Mouse (Mus musculus) macrophage (primary cell): ENCODE measurements around the gene Setd7. TPM values are rescaled to one million over a fixed set of nuclear protein-coding genes. Genes with fewer than 3 reads are reported as not detected.

ENCODE experiments used
- H3K27ac ChIP-seq: fragments of 350-480 bp; formaldehyde crosslinking; 2 replicates; pipeline ENCODE4 v1.9.0; 2021
- H3K36me3 ChIP-seq: fragments of 350-480 bp; formaldehyde crosslinking; 2 replicates; pipeline ENCODE4 v1.9.0; 2021; ENCODE audit errors: inconsistent target
- H3K4me3 ChIP-seq: fragments of 350-480 bp; formaldehyde crosslinking; 2 replicates; pipeline ENCODE4 v1.9.0; 2021; ENCODE audit errors: inconsistent target
- H3K79me2 ChIP-seq: fragments of 350-480 bp; formaldehyde crosslinking; 2 replicates; pipeline ENCODE4 v1.9.0; 2021; ENCODE audit errors: inconsistent target
- whole genome bisulfite sequencing: methylation state at CpG from one replicate; pipeline ENCODE4 v1.1.7; 2026; ENCODE audit warnings: inconsistent platforms; ENCODE audit not compliant: missing documents; 5-methylcytosine and 5-hydroxymethylcytosine counted together
- polyA plus RNA-seq: library from polyadenylated mRNA; stranded (reverse); fragments of 250-400 nt; gene quantifications from 3 replicates; pipeline ENCODE4 v1.2.4, GENCODE M21; 2018; ENCODE audit warnings: inconsistent platforms

Gene Setd7
- polyA plus RNA-seq, 1 experiment from 2014 or later = 17.9 TPM

- H3K4me3 ChIP-seq = no peak overlapping the region
- H3K79me2 ChIP-seq = peaks cover 44% of the 10 kb centered on the region
- H3K27ac ChIP-seq = no peak overlapping the region
- H3K36me3 ChIP-seq = peaks cover 13% of the 10 kb centered on the region; the same call in 1 of the 2 replicates
- WGBS = 89% methylated on average over 17 of the region's 17 CpGs
These were observed 11.6 kb downstream of the Setd7 start for GRCm38 (mm10) chr3:51548987-51549579.

- Histone ChIP-seq H3K4me3 (no peak overlapping the region), H3K27ac (no peak overlapping the region), H3K36me3 (peaks cover 16% of the 10 kb centered on the region), H3K79me2 (peaks cover 29% of the 10 kb centered on the region)
- whole genome bisulfite sequencing = 92% methylated on average over 6 of the region's 6 CpGs
These were observed 13.1 kb downstream of the Setd7 start for GRCm38 (mm10) chr3:51547577-51547976.

- H3K36me3 ChIP-seq = peaks cover 35% of the 10 kb centered on the region
- no peaks in the 10 kb centered on the region for H3K79me2 ChIP-seq
- H3K4me3 ChIP-seq = no peak overlapping the region
- WGBS = 94% methylated on average over 19 of the region's 19 CpGs
- H3K27ac ChIP-seq = no peak overlapping the region
These were observed 16.1 kb downstream of the Setd7 start for GRCm38 (mm10) chr3:51544442-51545128.

- H3K79me2 ChIP-seq = no peaks in the 10 kb centered on the region
- no peak overlapping the region for H3K4me3 ChIP-seq
- H3K27ac ChIP-seq = no peak overlapping the region
- H3K36me3 ChIP-seq = peaks cover 46% of the 10 kb centered on the region
- 96% methylated on average over 9 of the region's 9 CpGs for WGBS
These were observed 20.0 kb downstream of the Setd7 start for GRCm38 (mm10) chr3:51540659-51541058.

- H3K27ac ChIP-seq = no peak overlapping the region
- WGBS = 56% methylated on average over 15 of the region's 15 CpGs
- H3K36me3 ChIP-seq = peaks cover 52% of the 10 kb centered on the region
- no peak overlapping the region for H3K4me3 ChIP-seq
- H3K79me2 ChIP-seq = no peaks in the 10 kb centered on the region
These were observed 20.9 kb downstream of the Setd7 start for GRCm38 (mm10) chr3:51539567-51540408.

GRCm38 (mm10) chr3:51534013-51534412 lies 26.7 kb downstream of the Setd7 start:
- peaks cover 82% of the 10 kb centered on the region for H3K36me3 ChIP-seq
- 93% methylated on average over 9 of the region's 9 CpGs for WGBS

GRCm38 (mm10) chr3:51533573-51533972 lies 27.1 kb downstream of the Setd7 start:
- Histone ChIP-seq H3K27ac (no peak overlapping the region), H3K79me2 (no peaks in the 10 kb centered on the region), H3K4me3 (no peak overlapping the region), H3K36me3 (peaks cover 82% of the 10 kb centered on the region)
- WGBS = 98% methylated on average over 5 of the region's 5 CpGs

More at GRCm38 (mm10) chr3:51534013-51534412, 26.7 kb downstream of the Setd7 start:
- Histone ChIP-seq H3K27ac (no peak overlapping the region), H3K4me3 (no peak overlapping the region), H3K79me2 (no peaks in the 10 kb centered on the region)

GRCm38 (mm10) chr3:51532282-51532620 lies 28.4 kb downstream of the Setd7 start:
- Histone ChIP-seq H3K79me2 (no peaks in the 10 kb centered on the region), H3K27ac (no peak overlapping the region), H3K36me3 (peaks cover 77% of the 10 kb centered on the region), H3K4me3 (no peak overlapping the region)
- WGBS = 96% methylated on average over 5 of the region's 5 CpGs

GRCm38 (mm10) chr3:51531473-51532281 lies 29.0 kb downstream of the Setd7 start:
- Histone ChIP-seq H3K27ac (no peak overlapping the region), H3K36me3 (peaks cover 83% of the 10 kb centered on the region), H3K4me3 (no peak overlapping the region), H3K79me2 (no peaks in the 10 kb centered on the region)
- WGBS = 98% methylated on average over 13 of the region's 13 CpGs

GRCm38 (mm10) chr3:51526891-51527290 lies 33.8 kb downstream of the Setd7 start:
- H3K79me2 ChIP-seq = no peaks in the 10 kb centered on the region
- 98% methylated on average over 13 of the region's 13 CpGs for WGBS
- no peak overlapping the region for H3K4me3 ChIP-seq
- H3K27ac ChIP-seq = no peak overlapping the region
- peaks cover 87% of the 10 kb centered on the region for H3K36me3 ChIP-seq

- Histone ChIP-seq H3K79me2 (no peaks in the 10 kb centered on the region), H3K4me3 (no peak overlapping the region), H3K27ac (no peak overlapping the region), H3K36me3 (peaks cover 84% of the 10 kb centered on the region)
- 96% methylated on average over 15 of the region's 16 CpGs for WGBS
These were observed 35.4 kb downstream of the Setd7 start for GRCm38 (mm10) chr3:51525186-51525785.

GRCm38 (mm10) chr3:51521262-51521661 lies 39.4 kb downstream of the Setd7 start:
- no peaks in the 10 kb centered on the region for H3K79me2 ChIP-seq
- no peak overlapping the region for H3K27ac ChIP-seq
- H3K4me3 ChIP-seq = no peak overlapping the region
- H3K36me3 ChIP-seq = peaks cover 55% of the 10 kb centered on the region
- 90% methylated on average over 14 of the region's 14 CpGs for WGBS

- Histone ChIP-seq H3K36me3 (peaks cover 32% of the 10 kb centered on the region; the same call in 1 of the 2 replicates), H3K27ac (peak overlapping the region; percentile 58), H3K4me3 (no peak overlapping the region), H3K79me2 (no peaks in the 10 kb centered on the region)
- 10% methylated on average over 8 of the region's 8 CpGs for WGBS
These were observed 41.9 kb downstream of the Setd7 start for GRCm38 (mm10) chr3:51518763-51519121.
